Mouse (Mus musculus) limb, embryonic 14.5 days (tissue): Measurements from ENCODE around the gene Parvg. TPM values are rescaled to one million over a fixed set of nuclear protein-coding genes. Genes with fewer than 3 reads are reported as not detected.

ENCODE experiments used
- ATAC-seq: fragments of 200-750 bp; cut with Nextera tagmentation; 2 replicates; pipeline ENCODE4 v1.8.0; 2017; ENCODE audit warnings: low read depth, moderate number of reproducible peaks, moderate TSS enrichment; ENCODE audit not compliant: low FRiP score
- DNase-seq: peaks from one replicate; pipeline ENCODE4 v3.0.0-alpha.2; 2015; ENCODE audit warnings: low spot score
- H3K27ac ChIP-seq: fragments of 300-500 bp; sonication (generic); replicated peaks from 2 replicates; pipeline ENCODE4 v1.5.1; 2014; ENCODE audit warnings: low read depth, mild to moderate bottlenecking, low read length, moderate library complexity, mixed read lengths
- H3K27me3 ChIP-seq: fragments of 300-500 bp; sonication (generic); 2 replicates; pipeline ENCODE4 v1.6.1; 2014; ENCODE audit warnings: low read length, mixed read lengths; ENCODE audit not compliant: control insufficient read depth, insufficient read depth
- H3K36me3 ChIP-seq: fragments of 300-500 bp; sonication (generic); 2 replicates; pipeline ENCODE4 v1.6.1; 2014; ENCODE audit warnings: mild to moderate bottlenecking, low read length, moderate library complexity, mixed read lengths; ENCODE audit not compliant: control insufficient read depth, insufficient read depth
- H3K4me1 ChIP-seq: fragments of 300-500 bp; sonication (generic); 2 replicates; pipeline ENCODE4 v1.6.1; 2014; ENCODE audit warnings: antibody characterized with exemption, low read length, mixed read lengths; ENCODE audit not compliant: control insufficient read depth, insufficient read depth
- H3K4me2 ChIP-seq: fragments of 300-500 bp; sonication (generic); replicated peaks from 2 replicates; pipeline ENCODE4 v1.6.1; 2014; ENCODE audit warnings: low read depth, mild to moderate bottlenecking, low read length, moderate library complexity; ENCODE audit not compliant: severe bottlenecking
- H3K4me3 ChIP-seq: fragments of 300-500 bp; sonication (generic); replicated peaks from 2 replicates; pipeline ENCODE4 v1.5.1; 2014; ENCODE audit warnings: low read length
- H3K9ac ChIP-seq: fragments of 300-500 bp; sonication (generic); 2 replicates; pipeline ENCODE4 v1.6.1; 2014; ENCODE audit warnings: mild to moderate bottlenecking, low read depth, low read length, moderate library complexity; ENCODE audit not compliant: severe bottlenecking
- H3K9me3 ChIP-seq: fragments of 300-500 bp; sonication (generic); 2 replicates; pipeline ENCODE4 v1.6.1; 2016; ENCODE audit warnings: low read length; ENCODE audit not compliant: control insufficient read depth
- POLR2A ChIP-seq: fragments of 200-500 bp; IDR thresholded peaks from 2 replicates; pipeline ENCODE4 v1.8.0; 2012; ENCODE audit warnings: inconsistent platforms, mild to moderate bottlenecking, moderate library complexity, borderline replicate concordance; ENCODE audit not compliant: insufficient read depth, insufficient read length; ENCODE audit errors: extremely low read depth
- WGBS: fragments of 180-500 bp; shearing (Covaris S2); extraction: QIAGEN DNeasy Blood & Tissue Kit; methylation state at CpG from one replicate; pipeline ENCODE4 v1.1.7; 2014; 5-methylcytosine and 5-hydroxymethylcytosine counted together
- polyA plus RNA-seq, 2 experiments: library from polyadenylated mRNA; depleted of rRNA in 1 of 2; stranded (reverse) in 1 of 2; unstranded in 1 of 2; fragments of >200 nt; fragmentation: Nextera tagmentation in 1 of 2; extraction: Ambion mirVana in 1 of 2; gene quantifications; 2 replicates each; pipeline versions ENCODE4 v1.2.1 to v1.2.3; 2012 to 2014

Gene Parvg
- polyA plus RNA-seq, 2 experiments: 2.8 to 3.9 TPM

DNA sequence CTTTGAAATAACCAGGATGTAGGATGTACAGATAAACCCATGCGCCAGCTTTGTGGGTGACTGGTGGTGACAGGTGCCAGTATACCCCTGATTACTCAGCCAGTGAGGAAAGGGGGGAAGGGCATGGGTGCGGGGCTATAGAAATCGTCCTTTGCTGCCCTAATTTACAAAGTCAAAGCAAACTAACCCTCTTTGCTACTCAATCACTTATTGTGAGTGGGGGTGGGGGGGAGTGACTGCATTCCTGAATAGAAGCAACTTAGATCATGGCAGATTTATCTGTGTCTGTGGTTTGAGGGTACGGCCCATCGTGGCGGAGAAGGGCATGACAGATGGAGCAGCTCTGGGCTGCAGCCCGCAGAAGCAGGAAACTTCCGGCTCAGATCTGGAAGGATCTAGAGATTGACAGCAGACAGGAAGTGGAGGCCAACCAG lies 64.9 kb downstream of the Parvg start:
- H3K4me3 ChIP-seq: no peak overlapping the region
- peaks cover 15% of the 10 kb centered on the region; the same call in 1 of the 2 replicates for H3K9me3 ChIP-seq
- no peak overlapping the region for H3K27ac ChIP-seq
- H3K4me1 ChIP-seq: no peaks in the 10 kb centered on the region
- TF ChIP-seq POLR2A: no peak
- DNase-seq (no peak), ATAC-seq (no peak)
- no peaks in the 10 kb centered on the region for H3K27me3 ChIP-seq
- H3K36me3 ChIP-seq: no peaks in the 10 kb centered on the region
- 83% methylated on average over 8 of the region's 8 CpGs for WGBS
- H3K4me2 ChIP-seq: no peak overlapping the region
- no peak overlapping the region for H3K9ac ChIP-seq

DNA sequence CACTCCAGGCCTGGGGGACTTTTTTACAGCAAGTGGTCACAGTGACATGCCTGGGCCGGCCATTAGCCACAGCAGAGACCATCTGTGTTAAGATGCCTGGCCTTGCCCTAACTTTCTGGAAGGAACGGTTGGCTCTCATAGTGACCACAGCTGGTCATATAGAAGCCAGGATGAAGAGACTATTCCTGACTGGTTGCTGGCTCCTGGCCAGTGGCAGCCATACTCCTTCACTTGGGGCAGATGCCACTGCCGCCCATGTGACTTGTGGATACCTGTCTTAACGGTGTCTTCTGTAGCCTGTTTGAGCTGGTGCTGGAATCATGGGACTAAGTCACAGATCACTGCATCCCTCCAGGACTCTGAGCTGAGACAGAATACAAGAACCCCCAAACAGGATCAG lies 68.3 kb downstream of the Parvg start:
- DNase-seq (no peak), ATAC-seq (no peak)
- no peaks in the 10 kb centered on the region for H3K36me3 ChIP-seq
- H3K27ac ChIP-seq: no peak overlapping the region
- H3K4me3 ChIP-seq: no peak overlapping the region
- no peaks in the 10 kb centered on the region for H3K27me3 ChIP-seq
- WGBS: 85% methylated on average over 4 of the region's 4 CpGs
- H3K9ac ChIP-seq: no peak overlapping the region
- no peaks in the 10 kb centered on the region for H3K4me1 ChIP-seq
- TF ChIP-seq POLR2A: no peak
- peaks cover 10% of the 10 kb centered on the region; the same call in 1 of the 2 replicates for H3K9me3 ChIP-seq
- H3K4me2 ChIP-seq: no peak overlapping the region

Other genes with a start within 250 kb of the Parvg start
- 3.1 and 3.6 TPM in 2 replicates for gene Sult4a1, start 218.3 kb upstream of the Parvg start, polyA plus RNA-seq (2012; rRNA removed)
- 0.81 and 1.2 TPM in 2 replicates for gene Sult4a1, start 218.3 kb upstream of the Parvg start, polyA plus RNA-seq (2014; fragmentation: Nextera tagmentation; extraction: Ambion mirVana)
- not detected in 2 replicates for gene Pnpla5, start 200.9 kb upstream of the Parvg start, polyA plus RNA-seq (2012; rRNA removed)
- not detected in 2 replicates for gene Pnpla5, start 200.9 kb upstream of the Parvg start, polyA plus RNA-seq (2014; fragmentation: Nextera tagmentation; extraction: Ambion mirVana)
- 1.6 and 1.8 TPM in 2 replicates for gene Pnpla3, start 156.2 kb upstream of the Parvg start, polyA plus RNA-seq (2012; rRNA removed)
- 0.15 and 0.28 TPM in 2 replicates for gene Pnpla3, start 156.2 kb upstream of the Parvg start, polyA plus RNA-seq (2014; fragmentation: Nextera tagmentation; extraction: Ambion mirVana)
- 22.2 and 29.1 TPM in 2 replicates for gene Samm50, start 131.8 kb upstream of the Parvg start, polyA plus RNA-seq (2012; rRNA removed)
- gene Samm50, start 131.8 kb upstream of the Parvg start, polyA plus RNA-seq (2014; fragmentation: Nextera tagmentation; extraction: Ambion mirVana): 71.2 and 71.8 TPM in 2 replicates
- gene Parvb, start 92.0 kb upstream of the Parvg start, polyA plus RNA-seq (2012; rRNA removed): 13.5 and 14.0 TPM in 2 replicates
- gene Parvb, start 92.0 kb upstream of the Parvg start, polyA plus RNA-seq (2014; fragmentation: Nextera tagmentation; extraction: Ambion mirVana): 2.4 and 2.6 TPM in 2 replicates
- 7.7 and 8.7 TPM in 2 replicates for gene Shisal1, start 123.1 kb downstream of the Parvg start, polyA plus RNA-seq (2012; rRNA removed)
- 4.9 and 5.8 TPM in 2 replicates for gene Shisal1, start 123.1 kb downstream of the Parvg start, polyA plus RNA-seq (2014; fragmentation: Nextera tagmentation; extraction: Ambion mirVana)
- gene Rtl6, start 233.8 kb downstream of the Parvg start, polyA plus RNA-seq (2012; rRNA removed): 16.9 and 20.9 TPM in 2 replicates
- gene Rtl6, start 233.8 kb downstream of the Parvg start, polyA plus RNA-seq (2014; fragmentation: Nextera tagmentation; extraction: Ambion mirVana): 13.4 and 13.9 TPM in 2 replicates